Mouse (Mus musculus) gonadal fat pad, adult 2 months (tissue): ENCODE measurements around the gene Gss. TPM values are rescaled to one million over a fixed set of nuclear protein-coding genes. Genes with fewer than 3 reads are reported as not detected.
"Not testable (repeated sequence)": the region's sequence is repeated elsewhere in the genome, so short reads cannot be mapped to it uniquely, and the experiment has no call there.

Experiments used
- DNase-seq: peaks from one replicate; pipeline ENCODE4 v3.0.0-alpha.2; 2012; ENCODE audit warnings: low read depth
- polyA plus RNA-seq: library from polyadenylated mRNA; depleted of rRNA; stranded (reverse); fragments of >200 nt; gene quantifications from 2 replicates; pipeline ENCODE4 v1.2.3, GENCODE M21; 2012

Gene Gss
- polyA plus RNA-seq, 1 experiment = 32.6 TPM

DNA sequence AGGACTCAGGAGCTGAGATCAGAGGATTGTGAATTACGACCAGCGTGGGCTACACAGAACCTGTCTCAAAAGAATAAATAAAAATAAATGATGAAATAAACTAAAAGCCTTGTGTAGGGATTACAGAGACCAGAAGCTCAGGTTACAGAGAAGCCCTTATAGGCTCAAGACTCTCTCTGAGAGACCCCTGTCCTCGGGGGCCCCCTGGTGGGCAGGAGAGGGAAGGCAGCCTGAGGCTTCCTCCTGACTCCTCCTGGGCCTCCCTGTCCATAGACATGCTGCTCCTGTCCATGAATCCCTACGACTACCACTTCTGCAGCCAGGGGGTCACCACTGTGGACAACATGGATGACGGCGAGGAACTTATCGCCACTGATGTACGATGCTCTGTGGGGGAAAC, 27.2 kb upstream of the Gss start:
- no peak for DNase-seq

DNA sequence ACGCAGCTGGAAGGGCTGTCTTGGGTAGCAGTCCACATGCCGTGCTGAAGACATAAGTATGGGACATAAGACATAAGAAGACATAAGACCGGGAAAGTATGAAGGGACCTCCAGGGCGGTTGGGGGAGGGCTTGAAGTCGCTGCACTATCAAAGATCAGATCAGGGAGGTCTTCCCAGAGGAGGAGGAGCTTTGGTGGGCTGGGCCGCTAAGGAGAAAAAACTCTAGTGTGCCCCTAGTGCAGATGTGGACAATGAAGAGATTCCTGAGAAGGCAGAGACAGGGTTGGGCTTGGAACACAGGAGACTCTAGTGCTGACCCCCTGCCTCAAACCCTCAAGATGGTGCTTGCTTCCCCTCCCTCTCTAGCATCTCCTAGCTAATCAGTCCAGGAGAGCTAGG, 24.4 kb upstream of the Gss start:
- DNase-seq = no peak

DNA sequence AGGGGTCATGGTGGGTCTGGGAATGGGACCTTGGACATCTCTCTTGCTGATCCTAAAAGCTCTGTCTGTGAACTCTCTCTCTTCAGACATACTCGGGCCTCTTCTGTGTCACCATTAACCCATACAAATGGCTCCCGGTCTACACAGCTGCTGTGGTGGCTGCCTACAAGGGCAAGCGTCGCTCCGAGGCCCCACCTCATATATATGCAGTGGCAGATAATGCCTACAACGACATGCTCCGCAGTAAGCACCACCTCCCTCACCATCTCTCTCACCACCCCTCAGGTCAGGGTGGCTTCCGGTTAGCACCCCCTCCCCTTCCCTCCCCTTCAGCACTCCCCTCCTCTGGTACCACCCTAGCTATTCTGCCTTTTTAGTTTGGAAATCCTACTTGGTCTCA, 21.3 kb upstream of the Gss start:
- DNase-seq = no peak

DNA sequence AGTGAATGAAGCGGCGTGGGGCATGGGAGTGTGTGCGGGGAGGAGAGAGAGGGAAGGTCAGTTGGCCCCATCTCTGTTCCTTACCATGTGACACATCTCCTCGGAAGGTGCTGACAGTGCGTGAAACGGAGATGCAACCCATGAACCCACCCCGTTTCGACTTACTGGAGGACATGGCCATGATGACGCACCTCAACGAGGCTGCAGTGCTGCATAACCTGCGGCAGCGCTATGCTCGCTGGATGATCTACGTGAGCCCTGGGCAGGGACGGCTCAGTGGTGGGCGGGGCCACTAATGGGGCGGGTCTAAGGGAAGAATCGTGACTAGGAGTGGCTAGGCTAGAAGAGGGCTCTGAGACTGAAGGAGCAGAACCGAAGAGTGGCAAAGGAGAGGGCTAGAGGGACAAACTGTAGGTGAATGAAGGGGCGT, 20.7 kb upstream of the Gss start:
- DNase-seq = no peak

DNA sequence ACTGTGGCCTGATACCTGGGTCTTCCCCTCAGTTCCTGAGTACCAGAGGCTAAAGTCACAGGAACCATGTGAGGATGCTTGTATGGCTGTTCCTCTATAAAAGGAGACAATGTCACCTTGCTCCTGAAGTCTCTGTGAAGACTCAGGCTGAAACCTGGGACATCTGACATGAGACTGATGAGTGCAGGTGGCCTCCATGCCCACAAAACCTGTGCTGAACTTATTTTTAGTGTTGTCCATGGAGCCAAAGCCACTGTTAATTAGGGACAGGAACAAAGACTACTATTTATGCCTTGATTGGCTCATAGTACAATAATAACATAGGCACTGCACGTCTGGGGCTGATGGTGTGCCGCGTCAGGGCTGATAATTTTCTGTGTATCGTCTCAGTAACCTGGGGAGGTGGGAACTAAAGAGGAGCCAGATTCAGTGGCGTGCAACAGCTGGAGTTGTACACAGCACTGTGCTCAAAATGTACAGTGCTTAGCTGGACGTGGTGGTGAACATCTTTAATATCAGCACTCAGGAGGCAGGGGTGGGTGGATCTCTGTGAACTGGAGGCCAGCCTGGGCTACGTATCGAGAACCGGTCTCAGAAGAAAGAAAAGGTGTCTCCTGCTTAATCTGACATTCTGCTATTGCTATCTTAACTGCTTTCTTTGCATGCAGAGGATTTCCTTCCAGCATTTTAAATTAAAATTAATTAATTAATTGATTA, 19.4 kb upstream of the Gss start:
- no peak for DNase-seq

DNA sequence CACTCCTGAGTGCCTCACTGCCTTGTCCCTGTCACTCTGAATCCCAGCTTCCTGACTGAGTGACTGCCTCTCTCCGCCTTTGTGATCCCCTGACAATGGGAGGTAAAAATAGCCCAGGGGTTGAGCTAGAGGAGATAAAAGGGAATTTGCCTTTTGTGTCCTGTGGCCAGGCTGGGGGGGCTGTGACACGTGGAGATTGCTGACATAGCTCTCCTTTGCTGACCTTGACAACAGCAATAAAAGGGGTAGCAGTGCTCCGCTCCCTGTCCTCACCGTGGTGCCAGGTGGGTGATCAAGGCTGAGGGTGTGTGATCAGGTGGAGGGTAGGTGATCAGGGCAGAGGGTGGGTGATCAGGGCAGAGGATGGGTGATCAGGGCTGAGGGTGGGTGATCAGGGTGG, 18.4 kb upstream of the Gss start, which contains the start of gene Myh7b:
Gene Myh7b, plus strand, starts transcription at position 235 of the 400 bp plus-strand sequence.
- no peak for DNase-seq

DNA sequence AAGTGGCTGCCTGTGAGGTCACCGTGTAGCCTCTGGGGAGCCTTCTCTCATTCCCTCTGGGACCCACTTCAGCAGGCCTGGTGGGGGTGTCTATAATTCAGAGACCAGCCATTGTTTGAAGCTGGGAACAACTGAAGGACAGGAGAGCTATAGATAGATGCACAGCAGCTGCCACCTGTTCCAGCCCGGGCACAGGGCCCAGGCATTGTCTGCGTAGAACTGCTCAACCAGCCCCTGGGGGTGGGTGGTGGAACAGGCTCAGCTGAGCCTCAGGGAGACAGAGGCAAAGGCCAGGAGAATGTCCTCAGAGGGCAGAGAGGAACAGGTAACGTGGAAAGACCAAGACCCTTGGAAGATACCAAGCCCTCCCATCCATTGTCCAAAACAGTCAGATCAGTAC, 13.8 kb upstream of the Gss start:
- no peak for DNase-seq

DNA sequence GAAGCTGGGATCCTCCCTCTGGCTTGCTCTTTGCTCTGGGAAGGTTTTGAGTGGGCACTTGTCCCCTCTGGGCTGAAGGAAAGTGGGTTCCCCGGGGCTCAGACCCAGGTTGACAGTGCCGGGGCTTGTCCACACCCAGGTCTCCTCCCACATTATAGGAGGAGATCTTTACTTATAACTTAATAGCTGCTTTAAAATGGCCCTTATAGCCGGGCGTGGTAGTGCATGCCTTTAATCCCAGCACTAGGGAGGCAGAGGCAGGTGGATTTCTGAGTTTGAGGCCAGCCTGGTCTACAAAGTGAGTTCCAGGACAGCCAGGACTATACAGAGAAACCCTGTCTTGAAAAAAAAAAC, 12.6 kb upstream of the Gss start:
- DNase-seq = not testable (repeated sequence)

DNA sequence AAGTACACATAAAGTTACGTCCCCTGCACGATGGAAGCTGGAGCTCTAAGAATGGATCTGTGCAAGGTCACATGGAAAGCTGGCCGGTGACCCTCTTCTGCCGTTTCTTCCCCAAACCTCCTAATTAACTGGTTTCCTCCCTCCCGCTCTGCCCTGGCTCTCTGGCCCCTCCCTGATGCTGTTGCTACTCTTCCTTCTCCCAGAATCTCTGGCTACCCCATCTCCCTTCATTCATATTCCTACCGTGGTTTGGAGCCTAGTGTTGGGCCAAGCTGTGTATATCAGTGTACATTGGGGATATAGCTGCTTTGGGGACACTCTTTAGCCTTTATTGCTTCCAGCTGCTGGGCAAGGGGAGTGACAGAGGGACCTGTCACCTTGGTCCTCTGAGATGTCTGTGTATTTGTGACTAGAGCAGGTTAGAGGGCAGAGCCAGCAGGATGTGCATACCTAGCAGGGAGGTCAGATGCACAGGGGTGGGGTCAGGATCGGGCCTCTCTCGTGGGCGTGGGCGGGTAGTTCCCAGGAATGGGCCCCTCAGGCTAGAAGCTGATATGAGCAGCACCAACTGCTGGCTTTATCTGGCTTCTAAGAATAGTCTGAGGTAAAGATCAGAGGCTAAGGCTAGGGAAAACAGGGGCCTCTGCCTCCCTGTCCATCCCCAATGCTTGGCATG, 12.1 kb upstream of the Gss start:
- no peak for DNase-seq

DNA sequence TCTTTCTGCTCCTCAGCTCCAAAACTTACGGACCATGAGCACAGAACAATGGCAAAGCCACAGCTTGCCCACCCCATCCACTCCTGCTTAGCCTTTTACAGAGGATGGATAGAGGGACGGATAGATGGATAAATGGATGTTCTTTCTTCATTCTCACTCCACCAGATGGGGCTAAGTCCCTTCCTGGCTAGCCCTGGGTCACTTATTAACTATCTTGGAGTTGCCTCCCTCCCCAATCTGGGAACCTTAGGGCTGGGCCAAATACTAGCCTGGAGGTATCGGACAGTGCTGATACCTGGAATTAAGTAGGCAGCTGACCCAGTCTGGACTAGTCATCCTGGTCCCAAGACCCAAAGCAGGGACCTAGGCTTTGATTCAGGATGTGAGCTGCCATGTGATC, 11.1 kb upstream of the Gss start:
- DNase-seq = no peak

DNA sequence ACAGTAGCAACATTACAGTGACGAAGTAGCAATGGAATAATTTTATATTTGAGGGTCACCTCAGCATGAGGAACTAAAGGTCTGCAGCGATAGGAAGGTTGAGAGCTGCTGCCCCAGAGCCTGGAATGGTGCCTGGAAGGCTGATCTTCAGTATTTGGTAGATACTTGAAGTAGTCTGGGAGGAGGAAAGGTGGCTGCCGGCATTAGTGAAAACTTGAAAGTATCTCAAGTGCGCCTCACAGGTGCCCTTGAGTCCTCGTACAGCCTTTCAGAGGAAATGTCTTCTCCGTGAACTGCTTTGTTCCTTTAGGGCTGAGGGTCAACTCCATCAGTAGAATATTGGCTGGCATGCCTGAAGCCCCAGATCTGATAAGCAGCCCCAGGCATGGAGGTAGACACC, 2.9 kb upstream of the Gss start:
- no peak for DNase-seq

DNA sequence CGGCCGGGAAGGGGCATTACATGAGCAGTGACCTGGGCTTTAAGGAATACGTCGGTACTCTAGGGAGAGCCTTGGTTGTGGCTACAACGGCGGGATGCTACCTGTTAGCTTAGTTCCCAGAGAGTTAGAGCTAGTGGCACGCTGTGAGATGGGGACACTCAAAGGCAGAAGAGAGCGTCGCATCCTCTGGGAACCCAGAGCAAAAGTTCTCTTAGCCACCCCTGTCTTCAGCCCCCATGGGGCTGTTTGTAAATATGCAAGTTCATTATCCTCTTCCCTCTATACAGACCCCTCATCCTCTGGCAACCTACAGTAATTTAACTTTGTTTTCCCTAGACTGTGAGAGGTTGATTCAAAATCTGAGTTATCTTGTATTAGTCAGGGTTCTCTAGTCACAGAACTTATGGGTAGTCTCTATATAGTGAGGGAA, 259 bp upstream of the Gss start:
- DNase-seq = no peak

DNA sequence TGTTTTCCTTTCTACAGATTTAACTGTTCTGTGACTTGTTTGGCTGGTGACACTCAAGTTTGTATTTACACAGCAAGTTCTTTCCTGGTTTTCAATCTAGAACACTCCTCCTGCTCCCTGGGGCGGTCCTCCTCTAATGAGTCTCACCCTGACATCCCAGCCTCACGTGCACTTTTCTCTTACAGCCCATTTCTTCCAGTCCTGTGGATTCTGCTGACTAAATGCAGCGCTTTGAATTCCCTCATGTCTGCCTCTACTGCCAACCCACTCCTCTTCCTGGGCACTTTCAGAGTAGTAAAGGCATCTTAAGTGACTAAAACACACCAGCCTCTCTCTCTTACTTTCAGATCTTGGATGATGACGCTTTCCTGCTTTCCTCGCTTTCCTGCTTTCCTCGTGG, 934 bp downstream of the Gss start:
- DNase-seq = no peak

DNA sequence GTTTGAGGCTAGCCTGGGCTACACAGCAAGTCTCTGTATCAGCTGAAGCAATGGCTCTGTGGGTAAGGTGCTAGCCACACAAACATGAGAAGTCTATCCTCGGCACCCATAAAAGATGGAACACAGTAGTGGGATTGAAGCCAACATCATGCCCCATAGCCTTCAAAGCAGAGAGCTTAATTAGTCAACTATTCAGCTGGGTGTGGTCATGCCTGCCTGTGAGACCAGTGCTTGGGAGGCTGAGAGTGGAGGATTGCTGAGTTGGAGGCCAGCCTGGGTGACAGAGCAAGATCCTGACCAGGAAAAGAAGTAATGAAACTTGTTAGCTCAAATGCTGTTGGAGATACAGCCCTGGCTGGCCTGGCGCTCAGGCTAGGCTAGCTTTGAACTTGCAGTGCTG, 1.7 kb downstream of the Gss start:
- no peak for DNase-seq

DNA sequence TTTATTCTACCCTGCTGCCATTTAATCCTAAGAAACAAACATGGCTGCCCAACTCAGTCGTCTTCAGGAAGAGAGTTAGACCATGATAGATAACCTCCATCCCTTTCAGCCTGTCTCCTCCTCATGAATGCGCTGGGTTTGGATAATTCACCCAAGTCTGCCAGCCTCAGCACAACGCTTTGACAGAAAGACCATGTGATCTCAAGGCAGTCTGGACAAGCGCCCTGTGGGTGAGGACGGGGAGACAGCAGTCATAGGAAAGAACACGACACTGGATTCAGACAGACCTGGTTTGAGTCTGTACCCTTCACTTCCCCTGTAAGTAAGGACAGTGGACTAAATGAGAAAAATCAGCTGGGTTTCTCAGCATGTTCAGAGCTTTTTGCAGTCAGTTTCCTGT, 3.1 kb downstream of the Gss start:
- DNase-seq = no peak

DNA sequence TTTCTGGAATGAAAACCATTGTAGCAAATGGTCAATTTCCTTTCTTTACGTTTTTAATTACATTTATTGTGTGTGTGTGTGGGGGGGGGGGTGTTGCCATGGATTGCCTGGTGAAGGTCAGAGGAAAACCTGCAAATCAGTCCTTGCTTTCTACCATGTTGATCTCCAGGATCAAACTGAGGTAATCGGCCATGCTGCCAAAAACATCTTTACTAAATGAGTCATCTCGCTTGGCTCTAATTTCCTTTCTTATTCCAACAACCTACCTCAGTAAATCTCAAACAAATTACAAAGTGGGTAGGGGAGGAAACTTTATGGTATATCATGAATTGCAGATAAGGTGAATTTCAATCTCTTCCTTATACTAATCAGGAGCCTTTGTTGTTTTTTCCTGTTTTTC, 4.5 kb downstream of the Gss start:
- DNase-seq = no peak

DNA sequence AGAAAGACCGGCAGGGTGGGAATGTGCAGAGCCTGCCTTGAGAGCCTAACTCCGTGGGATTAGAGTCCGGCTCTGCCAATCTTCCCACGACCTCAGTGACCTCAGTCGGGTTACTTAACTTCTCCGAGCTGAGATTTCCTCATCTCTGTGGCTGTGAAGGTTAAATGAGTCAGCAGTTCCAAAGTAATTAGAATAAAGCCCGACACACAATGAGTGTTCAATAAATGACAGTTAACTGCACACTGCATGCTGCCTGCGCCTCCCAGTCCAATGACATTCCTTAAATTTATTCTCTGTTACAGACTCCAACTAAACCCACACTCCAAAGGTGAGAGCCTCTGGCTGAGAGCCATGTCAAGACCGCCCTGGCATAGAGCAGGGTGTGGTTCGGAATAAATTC, 7.1 kb downstream of the Gss start:
- DNase-seq = peak; percentile 51

DNA sequence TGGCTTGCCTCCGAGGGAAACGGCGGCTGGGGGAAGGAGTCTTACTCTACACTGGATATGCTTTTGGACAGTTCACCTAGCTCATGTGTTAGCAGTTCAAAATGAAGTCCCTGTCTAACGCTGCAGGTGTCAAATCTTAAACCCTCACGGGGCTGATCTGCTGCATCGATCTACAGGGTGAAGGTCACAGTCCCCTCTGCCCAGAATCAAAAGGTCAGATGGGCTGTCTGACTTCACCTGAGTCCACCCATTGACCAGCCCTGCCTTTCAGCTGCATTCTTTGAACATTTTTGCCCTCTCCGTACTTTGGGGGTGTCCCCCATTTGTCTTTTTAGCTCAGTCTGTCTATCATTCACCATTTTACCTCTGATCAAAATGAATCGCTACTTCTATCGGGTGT, 7.5 kb downstream of the Gss start:
- DNase-seq = no peak

DNA sequence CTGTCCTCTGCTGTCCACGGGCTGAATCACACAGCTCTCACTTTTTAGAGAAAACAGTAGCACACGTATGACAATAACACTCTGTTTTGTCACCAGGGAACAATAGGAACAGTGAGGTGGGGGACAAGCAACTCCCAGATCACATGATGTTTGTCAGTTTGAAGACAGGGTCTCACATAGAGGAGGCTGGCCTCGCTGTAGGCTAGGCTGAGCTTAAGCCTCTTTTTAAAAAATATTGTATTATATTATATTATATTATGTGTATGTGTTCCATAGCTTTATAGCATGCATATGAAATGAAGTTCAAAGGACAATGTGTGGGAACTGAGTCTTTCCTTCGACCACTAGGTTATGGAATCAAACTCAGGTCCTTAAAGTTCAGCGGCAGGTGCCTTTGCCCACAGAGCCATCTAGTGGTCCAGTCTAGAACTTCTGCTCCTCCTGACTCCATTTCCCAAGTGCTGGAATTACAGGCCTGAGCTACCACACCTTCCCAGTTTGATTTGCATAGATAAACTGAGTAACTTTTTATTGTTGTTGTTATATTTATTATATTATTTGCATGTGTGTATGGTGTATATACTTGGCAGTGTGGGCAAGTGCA, 8.6 kb downstream of the Gss start:
- DNase-seq = no peak

DNA sequence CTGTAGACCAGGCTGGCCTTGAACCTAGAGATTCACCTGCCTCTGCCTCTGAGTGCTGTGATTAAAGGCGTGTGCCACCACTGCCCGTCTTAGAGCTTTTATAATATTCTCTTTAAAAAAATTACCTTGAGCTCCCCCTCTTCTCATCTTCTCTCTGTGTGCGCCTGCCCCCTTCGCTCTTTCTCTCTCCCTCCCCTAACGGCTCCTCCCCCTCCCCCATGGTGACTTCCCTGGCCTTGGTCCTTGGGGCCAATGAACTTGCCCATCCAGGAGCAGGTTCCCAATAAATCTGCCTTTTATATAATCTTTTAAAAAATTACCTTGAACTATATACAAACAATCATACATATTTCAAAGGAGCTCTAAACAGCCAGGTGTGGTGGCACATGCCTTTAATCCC, 9.6 kb downstream of the Gss start:
- no peak for DNase-seq

DNA sequence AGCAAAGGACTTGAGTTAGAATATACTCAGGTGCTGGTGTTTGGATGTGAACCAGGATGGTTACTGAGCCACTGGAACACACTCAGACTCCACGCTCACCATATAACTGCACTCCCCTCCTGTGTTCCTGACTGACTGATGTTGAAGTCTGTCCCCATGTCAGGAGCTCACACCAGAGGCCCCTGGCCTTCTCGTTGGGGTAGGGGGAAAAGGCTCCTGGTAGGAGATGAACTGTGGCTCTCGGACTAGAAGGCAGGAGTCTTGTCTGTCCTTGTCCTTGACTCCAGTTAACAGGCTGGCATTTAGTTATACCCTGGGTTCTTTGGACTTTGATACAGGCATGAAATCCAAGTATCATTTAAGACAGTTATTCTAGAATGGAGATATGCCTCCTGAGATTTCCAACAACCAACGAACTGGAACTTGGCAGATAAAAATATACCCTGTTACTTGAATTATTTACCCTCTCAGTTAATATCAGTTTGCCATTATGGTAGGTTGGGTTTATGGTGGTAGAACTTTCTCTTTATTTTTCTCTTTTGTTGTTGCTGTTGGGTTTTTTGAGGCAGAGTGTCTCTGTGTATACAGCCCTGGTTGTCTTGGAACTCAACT, 10.1 kb downstream of the Gss start:
- DNase-seq = no peak

DNA sequence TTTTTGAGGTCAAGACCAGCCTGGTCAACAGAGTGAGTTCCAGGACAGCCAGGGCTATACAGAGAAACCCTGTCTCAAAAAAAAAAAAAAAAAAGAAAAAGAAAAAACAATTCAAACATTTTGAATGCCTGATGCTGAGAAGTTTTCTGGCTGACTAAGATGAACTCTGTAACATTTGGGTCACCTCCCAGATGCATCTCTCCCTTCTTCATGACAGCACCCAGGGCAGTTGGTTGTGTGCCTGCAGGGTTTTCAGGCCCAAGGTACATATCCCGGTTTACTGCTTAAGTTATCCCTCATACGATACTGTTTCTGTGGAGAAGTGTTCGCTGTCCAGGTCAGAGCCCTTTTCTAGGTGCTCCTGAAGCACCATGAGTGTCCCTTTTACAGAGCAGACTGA, 12.3 kb downstream of the Gss start:
- no peak for DNase-seq

DNA sequence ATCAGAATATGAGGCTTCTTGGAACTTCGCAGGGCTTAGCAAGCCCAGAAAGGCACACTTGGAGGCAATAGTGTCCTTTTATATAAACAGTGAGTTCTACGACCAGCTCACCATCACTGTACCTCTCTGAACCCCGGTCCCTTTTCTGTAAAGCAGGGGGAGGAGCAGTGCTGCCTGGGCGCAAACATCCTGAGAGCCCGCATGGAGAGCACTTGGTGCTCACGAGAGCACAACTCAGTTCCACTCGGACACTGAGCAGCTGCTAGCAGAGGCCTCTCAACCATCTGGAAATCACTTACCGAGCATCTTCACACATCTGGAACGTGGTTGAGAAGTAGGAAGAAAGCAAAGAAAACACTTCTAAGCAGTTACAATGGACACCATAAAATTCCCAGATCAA, 16.0 kb downstream of the Gss start:
- no peak for DNase-seq
